Mouse (Mus musculus) forebrain, embryonic 15.5 days (tissue): ENCODE results near the gene Igdcc3. TPM values are rescaled to one million over a fixed set of nuclear protein-coding genes. Genes with fewer than 3 reads are reported as not detected.

ENCODE experiments used
- ATAC-seq: fragments of 200-750 bp; cut with Nextera tagmentation; replicated peaks from 2 replicates; pipeline ENCODE4 v1.8.0; 2017; ENCODE audit warnings: mild to moderate bottlenecking, moderate TSS enrichment, moderate library complexity
- H3K27ac ChIP-seq: fragments of 300-500 bp; sonication (generic); replicated peaks from 2 replicates; pipeline ENCODE4 v1.5.1; 2015; ENCODE audit warnings: mild to moderate bottlenecking, inconsistent platforms
- H3K27me3 ChIP-seq: fragments of 300-500 bp; sonication (generic); 2 replicates; pipeline ENCODE4 v1.6.1; 2015; ENCODE audit warnings: inconsistent platforms
- H3K36me3 ChIP-seq: fragments of 300-500 bp; sonication (generic); 2 replicates; pipeline ENCODE4 v1.6.1; 2015; ENCODE audit warnings: mild to moderate bottlenecking, inconsistent platforms
- H3K4me1 ChIP-seq: fragments of 300-500 bp; sonication (generic); 2 replicates; pipeline ENCODE4 v1.6.1; 2015; ENCODE audit warnings: inconsistent platforms
- H3K4me2 ChIP-seq: fragments of 300-500 bp; sonication (generic); replicated peaks from 2 replicates; pipeline ENCODE4 v1.6.1; 2015; ENCODE audit warnings: mild to moderate bottlenecking, inconsistent platforms
- H3K4me3 ChIP-seq: fragments of 300-500 bp; sonication (generic); 2 replicates; pipeline ENCODE4 v1.5.1; 2015; ENCODE audit warnings: mild to moderate bottlenecking, inconsistent platforms
- H3K9ac ChIP-seq: fragments of 300-500 bp; sonication (generic); replicated peaks from 2 replicates; pipeline ENCODE4 v1.6.1; 2015; ENCODE audit warnings: mild to moderate bottlenecking, inconsistent platforms
- H3K9me3 ChIP-seq: fragments of 300-500 bp; sonication (generic); 2 replicates; pipeline ENCODE4 v1.6.1; 2016; ENCODE audit warnings: inconsistent platforms
- WGBS: fragments of 180-500 bp; shearing (Covaris S2); methylation state at CpG from one replicate; pipeline ENCODE4 v1.1.7; 2015; ENCODE audit warnings: mixed read lengths; 5-methylcytosine and 5-hydroxymethylcytosine counted together
- polyA plus RNA-seq: library from polyadenylated mRNA; unstranded; fragments of >200 nt; fragmentation: Nextera tagmentation; extraction: Ambion mirVana; gene quantifications from 2 replicates; pipeline ENCODE4 v1.2.1, GENCODE M21; 2015

Gene Igdcc3
- polyA plus RNA-seq, 1 experiment from 2014 or later = 9.6 TPM

DNA sequence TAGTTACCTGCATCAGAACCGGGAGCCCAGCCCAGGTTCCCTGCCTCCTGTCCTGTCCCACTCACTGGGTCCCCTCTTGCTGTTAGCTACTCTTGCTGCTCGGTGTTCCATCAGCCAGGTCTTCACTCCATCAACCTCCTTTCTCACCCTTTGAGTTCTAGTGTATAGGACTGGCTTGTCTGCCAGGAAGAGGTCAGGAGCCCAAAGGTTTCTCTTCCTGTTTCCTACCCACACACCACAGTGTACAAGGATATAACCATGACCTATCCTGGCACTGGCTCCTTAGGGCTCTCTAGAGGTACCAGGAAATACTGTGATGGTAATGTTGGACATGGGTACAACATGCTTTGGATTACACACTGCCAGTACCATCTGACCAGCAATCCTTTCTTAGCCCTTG is 27.3 kb upstream of the Igdcc3 start:
- no peak for ATAC-seq
- H3K27me3 ChIP-seq = no peaks in the 10 kb centered on the region
- no peaks in the 10 kb centered on the region for H3K9me3 ChIP-seq
- 95% methylated on average over 2 of the region's 2 CpGs for WGBS
- no peak overlapping the region for H3K4me3 ChIP-seq
- H3K4me1 ChIP-seq = peaks cover 22% of the 10 kb centered on the region
- peaks cover 18% of the 10 kb centered on the region; the same call in 1 of the 2 replicates for H3K36me3 ChIP-seq
- H3K27ac ChIP-seq = no peak overlapping the region
- no peak overlapping the region for H3K9ac ChIP-seq
- no peak overlapping the region for H3K4me2 ChIP-seq

DNA sequence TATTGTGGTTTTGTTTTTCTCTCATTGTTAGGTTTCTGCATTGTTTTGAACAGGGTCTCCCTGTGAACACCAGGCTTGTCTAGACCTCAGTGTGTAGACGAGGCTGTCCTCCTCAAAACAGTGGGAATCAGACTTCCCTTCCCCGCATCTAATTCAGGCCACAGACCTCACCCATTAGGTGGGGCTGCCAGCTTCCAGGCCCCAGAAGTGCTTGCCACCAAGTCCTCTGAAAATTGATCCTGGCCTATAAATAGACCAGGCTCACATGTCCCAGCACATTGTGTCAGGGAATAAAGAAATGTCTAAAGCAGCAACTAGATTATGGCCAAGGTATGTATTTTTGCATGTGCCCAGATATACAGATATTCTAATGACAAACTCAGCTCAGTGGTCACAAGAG is 25.1 kb upstream of the Igdcc3 start:
- no peak overlapping the region for H3K27ac ChIP-seq
- H3K4me1 ChIP-seq = peaks cover 1% of the 10 kb centered on the region; the same call in 1 of the 2 replicates
- H3K27me3 ChIP-seq = no peaks in the 10 kb centered on the region
- no peak overlapping the region for H3K4me3 ChIP-seq
- H3K36me3 ChIP-seq = peaks cover 20% of the 10 kb centered on the region; the same call in 1 of the 2 replicates
- WGBS = 68% methylated on average over 2 of the region's 2 CpGs
- H3K4me2 ChIP-seq = no peak overlapping the region
- no peaks in the 10 kb centered on the region for H3K9me3 ChIP-seq
- ATAC-seq = no peak
- no peak overlapping the region for H3K9ac ChIP-seq

DNA sequence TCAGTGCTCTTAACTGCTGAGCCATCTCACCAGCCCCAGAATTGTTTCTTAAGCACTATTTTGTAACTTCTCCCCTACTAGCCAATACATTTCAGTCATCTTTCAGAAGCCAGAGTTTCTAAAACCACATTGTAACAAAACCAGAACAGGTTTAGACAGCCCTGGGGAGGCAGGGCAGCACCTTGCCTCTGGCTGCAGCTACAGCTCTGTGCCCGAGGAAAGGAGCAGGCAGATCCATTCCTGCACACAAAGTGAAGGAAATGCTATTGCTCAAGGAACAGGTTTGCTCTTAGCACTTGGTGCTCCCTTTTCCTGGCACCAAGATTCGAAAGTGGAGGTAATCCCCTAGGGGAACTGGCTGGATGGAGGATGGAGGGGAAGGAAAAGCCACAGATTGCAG is 23.5 kb upstream of the Igdcc3 start:
- no peak overlapping the region for H3K4me3 ChIP-seq
- peaks cover 2% of the 10 kb centered on the region; the same call in 1 of the 2 replicates for H3K4me1 ChIP-seq
- H3K9me3 ChIP-seq = no peaks in the 10 kb centered on the region
- peaks cover 20% of the 10 kb centered on the region; the same call in 1 of the 2 replicates for H3K36me3 ChIP-seq
- ATAC-seq = no peak
- H3K9ac ChIP-seq = no peak overlapping the region
- 71% methylated on average over 2 of the region's 2 CpGs for WGBS
- no peak overlapping the region for H3K27ac ChIP-seq
- H3K27me3 ChIP-seq = no peaks in the 10 kb centered on the region
- no peak overlapping the region for H3K4me2 ChIP-seq

DNA sequence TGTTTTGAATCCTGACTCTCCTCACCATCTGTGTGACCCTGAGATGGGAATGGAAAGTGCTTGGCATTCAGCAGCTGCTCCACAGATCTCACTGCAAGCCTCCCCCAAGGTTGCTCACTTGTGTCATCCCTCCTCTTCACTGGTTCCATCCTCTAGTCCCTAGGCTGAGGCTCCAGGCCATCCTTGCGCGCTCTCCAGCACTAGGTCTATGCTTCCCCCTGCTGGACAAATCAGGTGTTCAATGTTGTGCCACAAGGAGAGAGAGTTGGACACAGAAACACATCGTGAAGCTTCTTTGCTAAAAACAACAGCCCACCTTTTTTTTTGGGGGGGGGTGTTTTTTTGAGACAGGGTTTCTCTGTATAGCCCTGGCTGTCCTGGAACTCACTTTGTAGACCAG is 20.1 kb upstream of the Igdcc3 start:
- Histone ChIP-seq H3K4me3 (no peak overlapping the region), H3K9ac (no peak overlapping the region), H3K9me3 (no peaks in the 10 kb centered on the region), H3K4me1 (peaks cover 12% of the 10 kb centered on the region), H3K4me2 (no peak overlapping the region), H3K27ac (no peak overlapping the region), H3K36me3 (peaks cover 12% of the 10 kb centered on the region; the same call in 1 of the 2 replicates), H3K27me3 (no peaks in the 10 kb centered on the region)
- WGBS = 4% methylated on average over 3 of the region's 3 CpGs
- peak; percentile 76 for ATAC-seq

DNA sequence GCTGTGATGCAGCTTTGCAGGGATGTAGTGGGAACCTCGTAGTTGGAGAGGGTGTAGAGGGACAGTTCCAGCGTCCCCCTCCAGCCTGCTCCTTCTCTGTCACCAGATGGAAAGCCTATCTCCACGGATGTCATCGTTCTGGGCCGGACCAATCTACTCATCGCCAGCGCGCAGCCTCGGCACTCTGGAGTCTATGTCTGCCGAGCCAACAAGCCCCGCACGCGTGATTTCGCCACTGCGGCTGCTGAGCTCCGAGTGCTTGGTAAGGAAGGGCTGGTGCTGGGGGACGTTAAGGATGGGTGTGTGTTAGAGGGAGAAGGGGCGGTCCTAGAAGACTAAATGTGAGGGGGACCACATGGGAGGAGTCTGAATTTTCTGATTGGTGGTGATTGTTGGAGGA is 18.4 kb upstream of the Igdcc3 start:
- Histone ChIP-seq H3K4me2 (peak overlapping the region; percentile 22; the same call in 1 of the 2 replicates), H3K36me3 (peaks cover 10% of the 10 kb centered on the region; the same call in 1 of the 2 replicates), H3K9ac (no peak overlapping the region), H3K27ac (no peak overlapping the region), H3K9me3 (no peaks in the 10 kb centered on the region), H3K27me3 (no peaks in the 10 kb centered on the region), H3K4me1 (peaks cover 12% of the 10 kb centered on the region), H3K4me3 (peak overlapping the region; percentile 15; the same call in 1 of the 2 replicates)
- 21% methylated on average over 18 of the region's 18 CpGs for WGBS
- peak; percentile 38; the same call in 1 of the 2 replicates for ATAC-seq

GRCm38 (mm10) chr9:65123552-65124168 is 17.3 kb upstream of the Igdcc3 start:
- no peaks in the 10 kb centered on the region for H3K27me3 ChIP-seq
- peaks cover 17% of the 10 kb centered on the region for H3K4me1 ChIP-seq
- no peak overlapping the region for H3K27ac ChIP-seq
- 3% methylated on average over 48 of the region's 48 CpGs for WGBS
- H3K36me3 ChIP-seq = peaks cover 6% of the 10 kb centered on the region; the same call in 1 of the 2 replicates
- peak overlapping the region; percentile 87 for H3K4me2 ChIP-seq
- H3K9ac ChIP-seq = peak overlapping the region; percentile 47
- H3K9me3 ChIP-seq = no peaks in the 10 kb centered on the region
- peak; percentile 32 for ATAC-seq
- peak overlapping the region; percentile 44 for H3K4me3 ChIP-seq

- Histone ChIP-seq H3K27me3 (no peaks in the 10 kb centered on the region), H3K36me3 (peaks cover 4% of the 10 kb centered on the region; the same call in 1 of the 2 replicates), H3K4me2 (no peak overlapping the region; the same call in 1 of the 2 replicates), H3K9me3 (no peaks in the 10 kb centered on the region), H3K9ac (no peak overlapping the region), H3K4me3 (no peak overlapping the region), H3K4me1 (peaks cover 13% of the 10 kb centered on the region), H3K27ac (no peak overlapping the region)
- ATAC-seq = 0 out of 2 replicates have a peak, but pooled peaks have one; percentile 15
- WGBS = 14% methylated on average over 25 of the region's 25 CpGs
These were observed 12.7 kb upstream of the Igdcc3 start for GRCm38 (mm10) chr9:65128123-65128815.

DNA sequence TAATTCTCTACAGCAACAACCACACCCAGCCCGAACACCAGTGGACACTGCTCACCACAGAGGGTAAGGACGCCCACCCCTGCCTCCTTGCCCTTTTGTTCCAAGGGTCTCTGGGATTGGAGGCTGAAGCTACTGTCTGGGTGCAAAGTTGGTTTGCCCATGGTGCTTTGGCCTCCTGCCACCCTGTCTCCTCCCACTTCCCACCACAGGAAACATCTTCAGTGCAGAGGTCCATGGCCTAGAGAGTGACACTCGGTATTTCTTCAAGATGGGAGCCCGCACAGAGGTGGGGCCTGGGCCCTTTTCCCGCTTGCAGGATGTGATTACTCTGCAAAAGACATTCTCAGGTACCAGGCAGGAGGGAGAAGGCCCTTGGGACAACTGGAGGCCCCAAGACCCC is 9.3 kb upstream of the Igdcc3 start:
- no peak overlapping the region for H3K9ac ChIP-seq
- H3K27me3 ChIP-seq = no peaks in the 10 kb centered on the region
- H3K36me3 ChIP-seq = peaks cover 8% of the 10 kb centered on the region
- no peak overlapping the region for H3K4me3 ChIP-seq
- H3K27ac ChIP-seq = no peak overlapping the region
- H3K4me2 ChIP-seq = no peak overlapping the region
- no peaks in the 10 kb centered on the region for H3K9me3 ChIP-seq
- ATAC-seq = no peak
- WGBS = 84% methylated on average over 5 of the region's 5 CpGs
- H3K4me1 ChIP-seq = peaks cover 8% of the 10 kb centered on the region

- H3K27ac ChIP-seq = no peak overlapping the region
- H3K4me2 ChIP-seq = no peak overlapping the region
- H3K27me3 ChIP-seq = no peaks in the 10 kb centered on the region
- H3K9ac ChIP-seq = no peak overlapping the region
- H3K36me3 ChIP-seq = peaks cover 4% of the 10 kb centered on the region
- peaks cover 3% of the 10 kb centered on the region; the same call in 1 of the 2 replicates for H3K4me1 ChIP-seq
- ATAC-seq = peak; percentile 65
- H3K4me3 ChIP-seq = no peak overlapping the region
- no peaks in the 10 kb centered on the region for H3K9me3 ChIP-seq
- 6% methylated on average over 10 of the region's 10 CpGs for WGBS
These were observed 7.2 kb upstream of the Igdcc3 start for GRCm38 (mm10) chr9:65133739-65134138.

- H3K9ac ChIP-seq = no peak overlapping the region
These were observed 5.9 kb upstream of the Igdcc3 start for GRCm38 (mm10) chr9:65135126-65135525.

GRCm38 (mm10) chr9:65140491-65140890 is 498 bp upstream of the Igdcc3 start:
- Histone ChIP-seq H3K4me2 (peak overlapping the region; percentile 81), H3K36me3 (peaks cover 3% of the 10 kb centered on the region; the same call in 1 of the 2 replicates), H3K9ac (peak overlapping the region; percentile 94), H3K27ac (peak overlapping the region; percentile 97), H3K4me1 (peaks cover 30% of the 10 kb centered on the region), H3K9me3 (no peaks in the 10 kb centered on the region), H3K4me3 (peak overlapping the region; percentile 77), H3K27me3 (no peaks in the 10 kb centered on the region)
- ATAC-seq = no peak
- WGBS = 2% methylated on average over 8 of the region's 8 CpGs

More at GRCm38 (mm10) chr9:65135126-65135525, 5.9 kb upstream of the Igdcc3 start:
- H3K27me3 ChIP-seq = no peaks in the 10 kb centered on the region
- ATAC-seq = no peak
- no peak overlapping the region for H3K4me3 ChIP-seq
- no peaks in the 10 kb centered on the region for H3K9me3 ChIP-seq
- 79% methylated on average over 4 of the region's 4 CpGs for WGBS
- no peak overlapping the region for H3K4me2 ChIP-seq
- peaks cover 4% of the 10 kb centered on the region for H3K36me3 ChIP-seq
- peaks cover 3% of the 10 kb centered on the region; the same call in 1 of the 2 replicates for H3K4me1 ChIP-seq
- no peak overlapping the region for H3K27ac ChIP-seq

GRCm38 (mm10) chr9:65141306-65141975 is 452 bp downstream of the Igdcc3 start:
- Histone ChIP-seq H3K9ac (peak overlapping the region; percentile 94), H3K4me3 (peak overlapping the region; percentile 77), H3K27me3 (no peaks in the 10 kb centered on the region), H3K9me3 (no peaks in the 10 kb centered on the region), H3K4me1 (peaks cover 38% of the 10 kb centered on the region), H3K27ac (peak overlapping the region; percentile 97), H3K36me3 (peaks cover 3% of the 10 kb centered on the region; the same call in 1 of the 2 replicates), H3K4me2 (peak overlapping the region; percentile 81)
- peak; percentile 75 for ATAC-seq
- under 1% methylated on average over 62 of the region's 73 CpGs for WGBS
